20 mouse cellular contexts compared by ENCODE assay signal in genomic region chr14:123967996-123968395, GRCm38 (mm10).
DNase-seq lines count a peak whose midpoint lies in the region; ATAC-seq lines count a peak whose summit lies in the region.
"Had no signal": no experiment of that assay in that cellular context is flagged by ENCODE, and none has a peak within 500 bp of the region (broad histone marks: within the 10 kb centered on the region; RNA-seq: fewer than 3 reads in every experiment).

No protein-coding gene starts in this region.

- H3K9me3 ChIP-seq in neural tube, embryonic 12.5 days: no peaks in the 10 kb centered on the region
- H3K9me3 ChIP-seq: embryonic facial prominence, embryonic 15.5 days; heart, embryonic 13.5 days; hindbrain, embryonic 12.5 days had no signal

- no peaks in the 10 kb centered on the region for H3K27me3 ChIP-seq in neural tube, embryonic 12.5 days (replicated peaks)
- H3K27me3 ChIP-seq: embryonic facial prominence, embryonic 15.5 days; heart, embryonic 13.5 days; hindbrain, embryonic 12.5 days had no signal

- DNase-seq in cerebellum, adult 9-10 months: peak; percentile 36
- no peak for DNase-seq in cerebellum, adult 11-12 months
- DNase-seq in neural tube, embryonic 10.5 days (ENCODE audit: extremely low spot score, low spot score): no peak
- peak; percentile 34 for DNase-seq in gonadal fat pad, adult 2 months (ENCODE audit: low read depth)
- no peak for DNase-seq in heart, postnatal 25 days (ENCODE audit: low spot score)
- DNase-seq: adrenal gland, adult 2 months; adrenal gland, postnatal 25 days; embryo, embryonic 11 days; forebrain, postnatal 0 days; gastrocnemius, postnatal 14 days; heart, adult 11 months; heart, postnatal 4 days had no signal

- no peak overlapping the region for H3K4me2 ChIP-seq in neural tube, embryonic 12.5 days (replicated peaks)
- H3K4me2 ChIP-seq: embryonic facial prominence, embryonic 15.5 days; heart, embryonic 13.5 days; hindbrain, embryonic 12.5 days had no signal

- no peaks in the 10 kb centered on the region for H3K4me1 ChIP-seq in neural tube, embryonic 12.5 days
- H3K4me1 ChIP-seq: embryonic facial prominence, embryonic 15.5 days; heart, embryonic 13.5 days; hindbrain, embryonic 12.5 days had no signal

- intact Hi-C loops in heart, postnatal 25 days (cut with DNase I): no loop called here

- no peaks in the 10 kb centered on the region for H3K36me3 ChIP-seq in neural tube, embryonic 12.5 days
- H3K36me3 ChIP-seq: embryonic facial prominence, embryonic 15.5 days; heart, embryonic 13.5 days; hindbrain, embryonic 12.5 days had no signal

- H3K27ac ChIP-seq in neural tube, embryonic 12.5 days: no peak overlapping the region
- H3K27ac ChIP-seq: embryonic facial prominence, embryonic 15.5 days; heart, embryonic 13.5 days; hindbrain, embryonic 12.5 days had no signal

- no peak overlapping the region for H3K9ac ChIP-seq in neural tube, embryonic 12.5 days
- H3K9ac ChIP-seq: embryonic facial prominence, embryonic 15.5 days; forebrain, postnatal 0 days; heart, embryonic 13.5 days; hindbrain, embryonic 12.5 days had no signal

- WGBS in neural tube, embryonic 12.5 days: 79% methylated on average over 6 of the region's 6 CpGs

- ATAC-seq in neural tube, embryonic 12.5 days (ENCODE audit: low FRiP score, low read depth): 0 out of 2 replicates have a peak, but pooled peaks have one; percentile 13
- ATAC-seq: forebrain, postnatal 0 days; hindbrain, embryonic 16.5 days; inflammation-experienced regulatory T-cells, adult 6 months; intestine, postnatal 0 days had no signal

- H3K4me3 ChIP-seq in neural tube, embryonic 12.5 days: no peak overlapping the region
- H3K4me3 ChIP-seq: embryonic facial prominence, embryonic 15.5 days; erythroblast, embryonic 14.5 days; heart, embryonic 13.5 days; hindbrain, embryonic 12.5 days had no signal

Comparison
In these comparisons a context has a peak if more than half of its experiments do, and no peak if none do; other contexts are left out.
1. DNase-seq: peak in cerebellum, adult 9-10 months (single experiment) and gonadal fat pad, adult 2 months (single experiment); none in cerebellum, adult 11-12 months (single experiment), neural tube, embryonic 10.5 days (single experiment) and heart, postnatal 25 days (single experiment).